Mouse (Mus musculus): Measurements from ENCODE around the gene Chn2.
A peak's percentile ranks its signal among the peaks of the same experiment; 100 is the strongest.

Gene Chn2

DNA sequence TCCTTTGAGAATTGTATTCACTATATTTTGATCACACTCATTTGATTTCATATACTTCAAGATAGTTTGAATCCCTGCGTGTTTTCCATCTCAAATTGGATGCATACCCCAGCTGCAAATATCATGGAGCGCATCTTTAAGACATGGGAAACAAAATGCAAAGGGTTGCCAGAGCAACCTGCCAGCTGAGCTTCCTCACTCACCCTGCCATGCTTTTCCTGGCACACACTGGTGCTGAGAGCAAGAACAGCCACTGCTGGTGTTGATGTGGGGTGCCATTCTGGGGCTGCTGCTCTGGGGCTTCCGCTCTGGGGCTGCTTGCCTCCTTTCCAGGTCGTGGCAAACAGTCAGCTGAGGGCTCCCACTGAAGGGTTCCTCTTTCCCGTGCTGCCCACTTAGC is 247.5 kb downstream of the Chn2 start:
- no peak for DNase-seq (ENCODE audit: low read depth)

DNA sequence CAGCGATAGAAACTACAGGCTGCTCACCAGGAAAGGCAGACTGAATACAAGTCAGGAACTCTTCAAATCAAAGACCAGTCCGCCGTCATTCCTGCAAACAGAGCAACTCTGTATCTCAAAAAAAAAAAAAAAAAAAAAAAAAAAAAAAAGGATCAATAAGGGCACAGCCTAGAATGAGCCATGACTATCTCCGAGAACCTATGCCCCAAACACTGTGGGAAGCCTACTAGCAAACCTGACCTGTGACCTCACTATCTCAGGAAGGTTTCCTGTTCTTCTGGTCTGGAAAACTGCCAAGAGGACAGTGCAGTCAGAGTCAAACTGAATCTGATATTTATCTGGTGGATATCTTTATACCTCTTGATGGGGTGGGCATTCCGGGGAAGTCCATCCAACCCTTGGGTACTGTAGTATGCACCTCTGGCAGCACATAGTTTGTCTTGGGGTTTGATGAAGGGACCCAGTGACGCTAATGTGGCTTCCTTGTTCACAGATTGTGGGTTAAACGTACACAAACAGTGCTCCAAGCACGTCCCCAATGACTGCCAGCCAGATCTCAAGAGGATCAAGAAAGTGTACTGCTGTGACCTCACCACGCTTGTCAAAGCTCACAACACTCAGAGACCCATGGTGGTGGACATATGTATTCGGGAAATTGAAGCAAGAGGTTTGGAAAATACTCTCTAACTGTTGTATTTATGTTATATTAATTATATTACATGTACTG is 250.6 kb downstream of the Chn2 start:
- no peak for DNase-seq (ENCODE audit: low read depth)

DNA sequence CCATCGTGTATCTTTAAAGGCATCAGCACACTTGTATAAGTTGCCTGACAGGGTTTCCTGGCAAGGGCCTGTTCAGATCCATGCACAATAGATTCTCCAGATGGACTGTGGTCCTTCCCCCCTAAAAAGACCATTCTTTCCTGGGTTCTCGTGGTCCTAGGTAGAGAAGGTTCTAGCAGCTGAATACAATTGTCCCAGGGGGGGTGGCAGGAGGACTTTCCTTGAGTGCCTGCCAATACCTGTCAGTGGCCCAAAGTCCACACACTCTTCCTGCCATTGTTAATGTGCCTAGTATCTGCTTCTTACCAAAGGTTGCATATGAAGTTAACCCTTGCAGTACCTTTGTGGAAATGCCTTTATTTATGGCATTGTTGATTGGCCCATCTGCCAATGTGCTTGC is 257.9 kb downstream of the Chn2 start:
- no peak for DNase-seq (ENCODE audit: low read depth)

DNA sequence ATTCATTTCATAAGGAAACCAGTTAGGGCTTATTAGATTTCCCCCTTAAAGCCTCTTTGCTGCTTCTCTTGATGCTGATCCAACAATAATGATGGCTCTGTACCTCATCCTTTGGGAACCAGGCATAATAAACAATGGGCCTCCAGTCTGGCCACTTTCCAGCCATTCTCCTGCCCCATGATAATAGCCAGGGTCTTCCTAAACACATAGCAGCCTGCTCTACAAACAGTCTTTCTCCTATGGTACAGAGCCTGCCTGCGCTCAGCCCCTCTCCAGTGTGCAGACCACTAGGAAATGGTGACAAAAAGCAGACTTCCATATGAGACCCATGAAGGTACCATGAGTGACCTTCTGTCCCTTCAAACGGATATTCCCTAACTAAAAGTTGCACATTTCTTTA is 260.1 kb downstream of the Chn2 start:
- no peak for DNase-seq (ENCODE audit: low read depth)

GRCm38 (mm10) chr6:54305777-54306176 is 266.4 kb downstream of the Chn2 start:
- no peak for DNase-seq (ENCODE audit: low read depth)

- no peak for DNase-seq (ENCODE audit: low read depth)
These were observed 273.7 kb downstream of the Chn2 start for GRCm38 (mm10) chr6:54313071-54313470.

- DNase-seq (ENCODE audit: low read depth) = no peak
These were observed 279.3 kb downstream of the Chn2 start for GRCm38 (mm10) chr6:54318618-54319017.

- DNase-seq (ENCODE audit: low read depth) = no peak
These were observed 279.8 kb downstream of the Chn2 start for GRCm38 (mm10) chr6:54319198-54319597.

DNA sequence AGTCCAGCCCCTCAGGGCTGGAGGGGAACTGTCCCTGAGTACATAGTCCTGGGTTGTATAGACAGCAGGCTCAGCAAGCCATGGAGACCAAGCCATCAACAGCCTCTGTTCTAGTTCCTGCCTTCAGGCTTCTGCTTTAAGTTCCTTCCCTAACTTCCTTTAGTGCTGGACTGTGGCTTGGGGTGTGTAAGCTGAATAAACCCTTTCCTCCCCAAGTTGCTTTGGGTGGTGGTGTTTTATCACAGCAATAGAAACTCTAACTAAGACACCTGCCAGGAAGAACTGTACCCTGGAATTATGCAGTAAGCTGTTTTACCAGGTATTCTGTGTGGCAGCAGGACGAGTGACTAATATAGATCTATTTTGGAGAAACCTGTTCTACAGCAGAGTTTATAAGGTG is 280.9 kb downstream of the Chn2 start:
- no peak for DNase-seq (ENCODE audit: low read depth)

DNA sequence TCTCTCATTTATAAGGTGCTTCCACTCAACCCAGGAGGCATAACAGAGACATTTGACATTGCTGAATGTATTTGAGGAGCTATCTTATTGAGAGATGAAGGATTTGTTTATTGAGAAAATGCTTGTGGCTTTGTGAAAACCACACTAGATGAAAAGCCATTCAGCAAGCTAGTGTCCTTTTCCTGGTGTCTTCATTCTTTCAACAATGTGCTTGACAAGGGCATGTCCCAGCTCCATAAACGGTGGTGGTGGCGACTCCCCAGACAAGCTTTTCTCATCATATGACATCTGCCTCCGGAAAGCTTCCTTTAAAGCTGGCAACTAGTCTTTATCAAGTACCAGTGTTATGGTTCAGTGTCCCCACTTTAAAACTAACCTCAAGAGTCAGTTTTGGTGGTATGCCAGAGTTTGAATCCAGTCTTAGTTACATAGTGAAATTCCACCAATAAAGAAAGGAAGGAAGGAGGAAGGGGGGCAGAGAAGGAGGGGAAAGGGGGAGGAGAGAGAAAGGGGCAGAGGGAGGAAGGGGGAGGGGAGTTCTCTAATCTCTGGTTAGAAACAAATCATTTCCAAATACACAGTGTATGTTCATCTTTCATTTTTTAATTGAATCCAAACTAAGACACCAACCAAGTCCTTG is 286.0 kb downstream of the Chn2 start, which contains the start of gene Prr15:
TSS of gene Prr15 (plus strand) at position 590 of the 640 bp plus-strand sequence.
- DNase-seq (ENCODE audit: low read depth) = no peak

GRCm38 (mm10) chr6:54326671-54327625 is 287.6 kb downstream of the Chn2 start:
- DNase-seq (ENCODE audit: low read depth) = peak; percentile 5

GRCm38 (mm10) chr6:54327626-54328003 is 288.3 kb downstream of the Chn2 start:
- no peak for DNase-seq (ENCODE audit: low read depth)

GRCm38 (mm10) chr6:54328783-54329182 is 289.4 kb downstream of the Chn2 start:
- no peak for DNase-seq (ENCODE audit: low read depth)

DNA sequence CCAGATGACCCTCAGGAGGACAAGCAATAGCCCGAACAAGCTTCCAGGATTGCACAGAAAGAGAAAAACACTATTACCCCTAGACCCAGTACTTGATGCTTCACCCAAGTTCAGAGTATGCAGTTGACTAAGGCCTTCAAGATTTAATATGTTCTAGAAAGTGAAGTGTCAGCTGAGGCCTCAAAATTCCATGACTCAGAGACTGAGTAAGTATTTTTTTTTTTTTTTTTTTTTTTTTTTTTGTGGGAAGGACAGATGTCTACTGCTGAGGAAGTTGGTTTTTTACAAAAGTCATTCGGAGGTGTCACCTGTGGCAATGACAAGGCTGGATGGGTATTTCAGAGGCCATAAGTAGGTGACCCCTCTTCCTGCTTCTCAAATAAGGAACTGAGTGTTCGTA is 290.2 kb downstream of the Chn2 start:
- DNase-seq (ENCODE audit: low read depth) = no peak

GRCm38 (mm10) chr6:54330166-54330565 is 290.8 kb downstream of the Chn2 start:
- no peak for DNase-seq (ENCODE audit: low read depth)

DNA sequence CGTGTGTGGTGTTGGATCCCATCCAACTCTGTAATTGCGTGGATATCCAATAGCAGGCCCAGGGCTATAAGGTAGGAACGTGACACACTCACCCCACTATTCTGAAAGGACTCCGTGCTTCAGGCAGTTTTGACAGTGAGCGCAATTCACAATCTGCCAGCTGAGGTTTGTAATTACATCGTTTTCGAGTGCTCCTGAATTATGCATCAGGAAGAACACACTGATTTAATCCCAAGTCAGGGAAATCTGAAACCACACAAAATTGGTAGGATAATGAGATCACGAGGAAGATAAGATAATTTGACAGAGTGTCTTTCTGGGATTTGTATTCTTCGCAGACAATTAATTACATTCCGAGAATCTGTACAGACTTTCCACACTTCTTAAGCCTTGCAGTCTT is 292.4 kb downstream of the Chn2 start:
- no peak for DNase-seq (ENCODE audit: low read depth)

GRCm38 (mm10) chr6:54332203-54332602 is 292.8 kb downstream of the Chn2 start:
- DNase-seq (ENCODE audit: low read depth) = no peak

- DNase-seq (ENCODE audit: low read depth) = no peak
These were observed 293.8 kb downstream of the Chn2 start for GRCm38 (mm10) chr6:54333116-54333651.

DNA sequence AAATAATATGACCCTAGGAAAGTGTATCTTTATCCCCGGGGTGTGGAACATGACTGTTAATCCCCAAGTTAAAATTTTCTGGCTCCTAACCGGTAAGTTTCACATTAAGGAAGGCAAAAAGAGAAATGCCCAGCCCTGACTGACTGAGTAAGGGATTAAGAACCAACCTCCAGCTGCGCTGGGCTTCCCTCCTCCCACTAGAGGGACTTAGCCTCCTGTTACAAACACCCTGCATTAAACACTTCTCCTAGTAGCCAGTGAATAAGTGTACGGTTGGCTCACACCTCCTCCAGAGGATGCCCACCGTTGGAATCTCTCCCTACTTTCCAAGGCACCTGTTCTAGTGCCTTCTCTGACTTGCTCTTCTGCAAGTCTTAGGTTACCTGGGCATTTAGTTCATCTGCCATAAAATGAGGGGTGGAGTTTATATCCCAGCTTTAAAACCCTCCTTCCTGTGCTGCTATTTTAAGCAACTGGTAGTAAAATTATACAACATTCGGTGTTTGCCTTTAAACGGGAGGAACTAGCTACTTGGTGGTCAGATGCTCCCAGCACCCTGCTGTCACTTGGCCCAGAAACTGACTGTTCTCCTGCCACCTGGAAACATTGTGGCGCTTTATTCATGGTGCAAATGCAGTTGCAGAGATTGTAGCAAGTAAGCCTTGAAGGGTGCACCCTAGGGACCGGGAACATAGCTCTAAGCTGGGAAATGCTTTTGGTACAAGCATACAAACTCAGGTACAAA is 294.5 kb downstream of the Chn2 start:
- DNase-seq (ENCODE audit: low read depth) = no peak

GRCm38 (mm10) chr6:54337321-54337720 is 298.0 kb downstream of the Chn2 start:
- no peak for DNase-seq (ENCODE audit: low read depth)

DNA sequence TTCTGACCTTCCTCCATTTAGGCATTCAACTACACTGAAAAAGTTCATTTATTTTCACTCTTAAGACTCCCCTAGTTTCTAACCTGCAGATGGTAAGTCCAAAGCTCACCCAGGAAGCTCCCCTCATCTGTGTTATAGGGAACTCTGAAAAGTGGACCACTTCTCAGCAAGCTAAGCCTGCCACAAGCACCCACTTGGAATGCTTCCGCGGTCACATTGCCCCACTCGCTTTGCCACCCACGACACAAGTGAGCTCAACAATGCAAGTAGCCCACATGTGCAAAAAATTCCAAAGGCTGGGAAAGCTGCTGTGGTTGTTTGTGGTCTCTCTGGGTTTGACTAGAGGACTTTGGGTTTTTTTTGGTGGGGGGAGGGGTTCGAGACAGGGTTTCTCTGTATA is 301.8 kb downstream of the Chn2 start:
- DNase-seq (ENCODE audit: low read depth) = no peak

DNA sequence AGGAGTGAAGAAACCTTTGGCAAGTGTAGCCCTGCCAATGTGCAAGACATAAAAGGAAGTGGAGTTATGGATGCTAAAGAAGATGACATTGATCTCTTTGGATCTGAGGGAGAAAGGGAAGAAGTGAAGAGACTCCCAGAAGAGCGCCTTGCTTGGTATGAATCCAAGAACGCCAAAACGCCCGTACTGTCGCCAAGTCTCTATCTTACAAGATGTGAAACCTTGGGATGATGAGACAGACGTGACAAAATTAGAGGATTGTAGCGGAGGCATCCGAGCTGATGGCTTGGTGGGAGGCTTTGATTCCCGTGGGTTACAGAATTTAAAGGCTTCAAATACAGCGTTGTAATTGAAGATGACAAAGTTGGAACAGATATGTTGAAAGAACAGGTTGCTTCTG is 302.9 kb downstream of the Chn2 start:
- DNase-seq (ENCODE audit: low read depth) = no peak

Measured in induced T-regulatory cell, adult 2 months (primary cell).